Mouse (Mus musculus): ENCODE measurements at regions not wholly inside any gene's neighbourhood (a gene's known extent, or its start where the extent isn't known, plus 50 kb on each side); places are given as distances from the start of the nearest gene placed in this dataset.

GRCm38 (mm10) chr19:36227418-36228160 lies 107.7 kb upstream of the Ankrd1 start:
- intact Hi-C loops (cut with DNase I) = no loop called here
- DNase-seq (ENCODE audit: low spot score in 2 of 2) = no peak

DNA sequence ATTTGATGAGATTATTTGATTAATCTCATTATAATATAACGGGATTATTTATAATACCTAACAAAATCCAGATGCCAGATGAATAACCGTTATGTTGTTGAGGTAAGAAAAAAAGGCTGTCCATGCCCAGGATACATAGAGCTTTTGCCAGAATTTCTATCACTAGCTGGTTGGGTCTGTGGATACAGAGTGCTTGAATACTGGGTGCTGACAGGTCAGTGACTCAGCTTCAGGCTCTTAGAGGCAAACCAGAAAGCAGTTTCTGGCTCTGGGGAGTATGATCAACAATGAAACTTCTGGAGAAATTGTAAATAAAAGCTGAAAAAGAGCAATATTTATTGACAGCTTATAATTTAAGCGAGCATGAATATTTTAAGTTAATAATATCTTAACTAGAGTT lies 109.4 kb upstream of the Ankrd1 start:
- intact Hi-C loops (cut with DNase I) = no loop called here
- no peak for DNase-seq (ENCODE audit: low spot score in 2 of 2)

DNA sequence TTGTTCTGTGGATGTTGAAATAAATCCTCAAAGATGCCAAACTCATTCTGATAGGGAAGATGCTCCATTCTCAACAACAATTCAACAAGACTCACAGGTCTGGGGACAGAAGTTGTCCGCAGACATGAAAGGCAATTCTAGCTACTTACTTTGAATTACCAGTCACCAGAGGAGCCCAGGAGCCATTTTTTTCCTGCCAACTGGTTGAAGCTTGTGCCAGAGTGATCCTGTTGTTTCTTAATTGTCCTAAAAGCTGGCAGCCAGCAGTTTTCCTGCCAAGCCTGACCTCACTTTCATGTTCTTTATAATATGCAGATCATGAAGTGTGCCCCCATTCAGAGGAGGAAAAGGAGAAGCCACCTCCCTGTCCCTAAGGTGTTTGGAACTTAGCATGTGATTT lies 110.0 kb upstream of the Ankrd1 start:
- intact Hi-C loops (cut with DNase I) = no loop called here
- no peak for DNase-seq (ENCODE audit: low spot score in 2 of 2)

DNA sequence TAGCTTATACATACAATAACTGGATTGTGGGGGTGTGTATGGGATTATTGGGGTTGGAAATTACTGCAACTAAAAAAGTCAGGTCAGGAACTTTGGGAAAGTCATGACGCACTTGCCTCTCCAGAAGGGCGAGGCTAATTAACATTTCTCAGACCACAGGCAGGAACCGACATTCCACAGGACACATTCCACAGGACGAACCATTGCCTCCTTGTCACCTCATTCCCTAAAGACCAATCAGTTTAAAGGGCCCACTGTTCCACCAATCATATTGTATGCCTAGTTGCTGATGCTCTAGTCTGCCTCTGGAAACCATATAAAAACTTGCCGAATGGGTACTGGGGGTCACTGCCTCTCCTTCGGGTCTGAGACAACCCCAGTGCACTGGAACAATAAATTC lies 113.0 kb upstream of the Pcgf5 start:
- intact Hi-C loops (cut with DNase I) = no loop called here
- DNase-seq (ENCODE audit: low spot score in 2 of 2) = no peak

GRCm38 (mm10) chr19:36236576-36237345 lies 111.3 kb upstream of the Pcgf5 start:
- no peak for DNase-seq (ENCODE audit: low spot score in 2 of 2)
- intact Hi-C loops (cut with DNase I) = no loop called here

DNA sequence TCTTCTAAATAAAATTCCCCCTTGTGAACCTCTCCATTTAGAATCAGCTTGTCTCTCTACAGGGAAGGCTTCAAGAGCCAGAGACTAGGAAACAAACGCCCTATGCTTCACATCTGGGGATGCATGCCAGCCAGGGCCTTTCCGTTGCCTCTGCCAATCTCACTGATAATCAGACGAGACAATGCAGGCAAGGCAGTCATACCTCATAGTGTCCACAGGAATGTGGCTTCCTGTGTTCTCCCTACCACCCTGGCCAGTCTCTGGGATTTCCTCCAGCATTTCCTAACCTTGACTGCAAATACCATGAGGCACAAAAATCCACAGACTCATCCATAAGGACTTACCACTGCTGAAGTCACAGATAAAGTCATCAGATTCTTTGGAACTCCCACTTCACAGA lies 110.4 kb upstream of the Pcgf5 start:
- intact Hi-C loops (cut with DNase I) = no loop called here
- no peak for DNase-seq (ENCODE audit: low spot score in 2 of 2)

GRCm38 (mm10) chr19:36238536-36238935 lies 109.6 kb upstream of the Pcgf5 start:
- intact Hi-C loops (cut with DNase I) = no loop called here
- DNase-seq (ENCODE audit: low spot score in 2 of 2) = no peak

DNA sequence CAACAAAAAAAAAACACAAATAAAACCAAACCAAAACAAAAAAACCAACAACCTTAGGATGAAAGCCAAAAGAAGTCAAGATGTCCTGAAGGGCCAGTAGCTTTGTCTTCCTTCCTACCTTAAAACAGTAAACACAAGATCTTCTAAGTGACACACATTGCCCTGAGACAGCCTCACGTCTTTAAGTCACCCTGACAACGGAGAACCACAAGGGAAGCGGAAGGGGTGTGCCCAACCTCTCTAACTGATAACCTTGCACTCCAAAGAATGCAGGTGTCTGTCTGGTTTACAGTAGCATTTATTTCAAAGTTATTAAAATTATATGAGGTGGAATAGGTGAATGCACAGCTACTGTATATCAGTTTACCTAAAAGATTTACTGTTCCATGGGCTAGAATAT lies 105.7 kb upstream of the Pcgf5 start:
- DNase-seq (ENCODE audit: low spot score in 2 of 2) = no peak
- intact Hi-C loops (cut with DNase I) = no loop called here

- no peak for DNase-seq (ENCODE audit: low spot score in 2 of 2)
- intact Hi-C loops (cut with DNase I) = no loop called here
Observed at GRCm38 (mm10) chr19:36242946-36243345, 105.2 kb upstream of the Pcgf5 start.

DNA sequence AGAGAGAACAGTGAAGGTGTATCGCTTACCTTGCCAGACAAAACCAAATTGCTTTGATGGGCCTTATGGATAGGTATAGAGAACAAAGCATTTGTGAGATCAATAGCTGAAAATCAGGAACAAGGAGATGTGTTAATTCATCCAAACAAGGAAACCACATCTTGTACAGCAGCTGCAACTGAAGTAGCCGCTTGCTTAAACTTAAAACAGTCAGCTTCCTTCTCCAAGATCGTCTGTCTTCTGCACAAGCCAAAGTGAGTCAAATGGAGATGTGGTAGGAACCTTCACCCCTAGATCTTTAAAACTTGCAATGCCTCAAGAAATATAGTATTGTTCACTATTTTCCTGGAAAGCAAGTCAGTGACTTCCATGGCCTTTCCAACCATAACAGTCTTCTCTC lies 95.6 kb upstream of the Pcgf5 start:
- intact Hi-C loops (cut with DNase I) = no loop called here
- DNase-seq (ENCODE audit: low spot score in 2 of 2) = no peak

DNA sequence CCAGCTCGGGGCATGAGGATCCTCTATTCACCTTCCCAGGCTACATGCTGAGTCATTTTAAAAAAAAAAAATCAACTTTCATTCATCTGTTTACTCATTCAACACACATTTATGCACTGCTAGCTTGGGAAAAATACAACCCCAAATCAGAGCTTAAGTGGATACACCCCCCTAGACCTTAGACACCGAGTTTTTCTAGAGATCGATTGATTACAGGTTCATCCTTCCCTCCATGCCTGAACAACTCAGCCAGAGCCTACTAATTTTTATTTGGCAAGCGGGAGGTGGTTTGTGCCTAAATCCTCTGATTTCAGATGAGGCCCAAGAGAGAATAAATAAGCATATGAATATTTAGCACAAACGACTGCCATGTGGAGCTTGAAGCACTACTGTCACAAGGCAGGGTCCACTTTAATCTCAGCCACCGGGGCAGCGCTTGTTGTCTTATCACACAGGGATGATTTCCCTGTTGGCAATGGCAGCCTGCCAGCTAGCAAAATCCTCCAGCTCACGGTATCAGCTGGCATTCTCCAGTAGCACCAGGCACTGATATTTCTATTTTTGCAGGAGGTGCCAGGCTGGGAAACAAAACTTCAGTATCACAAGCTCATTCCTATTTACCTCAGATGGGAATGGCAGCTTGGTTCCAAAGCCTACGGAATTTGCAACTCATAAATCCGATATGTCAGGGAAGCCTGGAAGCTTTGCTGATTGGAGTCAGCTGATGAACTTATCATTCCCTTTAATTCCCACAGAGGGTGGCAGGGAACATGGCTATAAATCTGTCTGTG lies 90.2 kb upstream of the Pcgf5 start:
- DNase-seq (ENCODE audit: low spot score in 2 of 2) = peak; percentile 25 to 32
- intact Hi-C loops (cut with DNase I) = no loop called here

- DNase-seq (ENCODE audit: low spot score in 2 of 2) = no peak
- intact Hi-C loops (cut with DNase I) = no loop called here
Observed at GRCm38 (mm10) chr19:36261819-36262218, 86.3 kb upstream of the Pcgf5 start.

GRCm38 (mm10) chr19:36263923-36264322 lies 84.2 kb upstream of the Pcgf5 start:
- intact Hi-C loops (cut with DNase I) = no loop called here
- DNase-seq (ENCODE audit: low spot score in 2 of 2) = no peak

- intact Hi-C loops (cut with DNase I) = no loop called here
- DNase-seq (ENCODE audit: low spot score in 2 of 2) = no peak
Observed at GRCm38 (mm10) chr19:36264397-36264796, 83.7 kb upstream of the Pcgf5 start.

DNA sequence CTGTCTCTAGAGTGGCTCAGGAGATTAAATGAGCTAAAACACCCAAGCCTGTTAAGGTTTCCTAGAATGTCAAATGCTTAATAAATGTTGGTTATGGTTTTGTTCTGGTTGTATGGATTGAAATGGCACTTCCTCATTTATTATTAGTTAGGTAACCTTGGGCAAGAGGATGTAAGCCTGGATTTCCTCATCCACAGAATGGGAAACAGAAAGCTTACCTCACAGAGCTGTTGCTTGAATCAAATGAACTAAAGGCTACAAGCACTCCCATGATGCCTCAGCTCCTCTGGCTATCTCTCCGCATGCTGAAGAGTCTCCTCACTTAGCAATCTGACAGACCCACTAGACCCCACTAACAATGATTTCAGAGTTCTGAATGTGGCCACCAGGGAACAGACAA lies 82.8 kb upstream of the Pcgf5 start:
- DNase-seq (ENCODE audit: low spot score in 2 of 2) = no peak
- intact Hi-C loops (cut with DNase I) = no loop called here

GRCm38 (mm10) chr19:36266346-36266745 lies 81.8 kb upstream of the Pcgf5 start:
- no peak for DNase-seq (ENCODE audit: low spot score in 2 of 2)
- intact Hi-C loops (cut with DNase I) = no loop called here

GRCm38 (mm10) chr19:36273466-36273865 lies 74.6 kb upstream of the Pcgf5 start:
- intact Hi-C loops (cut with DNase I) = no loop called here
- no peak for DNase-seq (ENCODE audit: low spot score in 2 of 2)

DNA sequence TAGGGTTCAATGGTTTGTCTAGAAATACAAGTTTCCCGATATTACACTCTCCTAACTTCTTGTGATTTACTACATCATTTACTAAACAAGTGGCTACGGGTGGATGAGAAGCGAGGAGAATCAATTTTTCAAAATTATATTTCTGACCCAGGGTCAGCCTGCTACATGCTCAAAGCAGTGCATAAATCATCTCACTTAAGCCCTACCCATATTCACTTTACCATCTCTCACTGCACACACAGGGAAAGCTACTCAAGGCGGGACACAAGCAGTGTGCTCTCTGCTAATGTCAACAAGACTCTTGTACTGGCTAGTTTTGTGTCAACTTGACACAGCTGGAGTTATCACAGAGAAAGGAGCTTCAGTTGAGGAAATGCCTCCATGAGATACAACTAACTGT lies 62.6 kb upstream of the Pcgf5 start:
- no peak for DNase-seq (ENCODE audit: low spot score in 2 of 2)
- intact Hi-C loops (cut with DNase I) = no loop called here

GRCm38 (mm10) chr19:36290778-36291177 lies 57.3 kb upstream of the Pcgf5 start:
- intact Hi-C loops (cut with DNase I) = no loop called here
- DNase-seq (ENCODE audit: low spot score in 2 of 2) = no peak

DNA sequence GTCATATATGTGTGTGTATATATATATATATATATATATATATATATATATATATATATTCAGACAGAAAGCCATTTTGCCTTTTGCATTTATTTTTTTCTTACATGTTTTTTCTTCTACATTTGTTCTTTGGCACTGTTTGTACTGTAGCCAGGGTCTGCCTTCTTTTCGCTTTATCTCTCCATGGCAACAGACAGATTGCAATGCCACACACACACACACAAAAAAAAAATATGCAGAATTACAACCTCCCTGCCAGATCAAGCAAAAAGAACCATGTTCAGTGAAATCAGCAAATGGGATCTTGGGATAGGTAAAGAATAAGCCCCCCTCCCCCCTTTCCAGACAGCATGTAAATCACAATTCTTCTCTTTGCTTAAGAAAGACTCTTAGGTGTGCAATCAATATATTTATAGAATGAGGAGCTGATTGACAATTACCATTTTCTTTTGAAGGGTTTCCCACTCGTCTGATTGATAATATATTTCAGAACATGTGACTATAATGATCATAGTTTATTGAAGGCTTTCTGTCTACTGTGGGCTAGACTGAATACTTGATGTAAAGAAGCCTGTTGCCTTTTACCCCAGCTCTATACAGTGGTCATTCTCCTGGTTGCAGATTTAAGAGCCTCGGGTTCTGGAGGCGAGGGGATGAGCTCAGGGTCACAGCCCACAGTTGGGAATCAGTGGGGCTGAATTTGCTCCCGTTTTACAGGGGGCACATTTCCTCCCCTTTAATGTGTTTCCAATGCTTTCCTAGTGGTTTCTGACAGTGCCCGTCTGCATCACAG lies 54.7 kb upstream of the Pcgf5 start:
- no peak for DNase-seq (ENCODE audit: low spot score in 2 of 2)
- intact Hi-C loops (cut with DNase I) = no loop called here

All from left cerebral cortex, postnatal 36 days (tissue).